Mouse (Mus musculus) small intestine, adult 2 months (tissue): ENCODE data around the gene Gm17359. TPM values are rescaled to one million over a fixed set of nuclear protein-coding genes. Genes with fewer than 3 reads are reported as not detected.

Experiments used
- H3K27ac ChIP-seq: fragments of 200-500 bp; 2 replicates; pipeline ENCODE4 v1.5.1; 2012; ENCODE audit warnings: low read depth, low read length, control low read depth, inconsistent platforms; ENCODE audit not compliant: insufficient read depth
- H3K27me3 ChIP-seq: fragments of 200-500 bp; 2 replicates; pipeline ENCODE4 v1.6.1; 2012; ENCODE audit warnings: mild to moderate bottlenecking, moderate library complexity, low read length, inconsistent platforms; ENCODE audit not compliant: control insufficient read depth, insufficient read depth
- H3K36me3 ChIP-seq: fragments of 200-500 bp; 2 replicates; pipeline ENCODE4 v1.6.1; 2012; ENCODE audit warnings: mild to moderate bottlenecking, low read length, control low read depth, inconsistent platforms; ENCODE audit not compliant: control insufficient read depth, insufficient read depth
- H3K4me1 ChIP-seq: fragments of 200-500 bp; 2 replicates; pipeline ENCODE4 v1.6.1; 2012; ENCODE audit warnings: low read length, inconsistent platforms, mixed read lengths; ENCODE audit not compliant: control insufficient read depth, insufficient read depth, insufficient read length
- H3K4me3 ChIP-seq: fragments of 200-500 bp; 2 replicates; pipeline ENCODE4 v1.5.1; 2012; ENCODE audit warnings: low read depth, mild to moderate bottlenecking, control low read depth, inconsistent platforms, low read length, moderate library complexity
- CTCF ChIP-seq: fragments of 200-500 bp; IDR thresholded peaks from 2 replicates; pipeline ENCODE4 v1.5.1; 2012; ENCODE audit warnings: low read depth, mild to moderate bottlenecking, control low read depth, inconsistent platforms, low read length, moderate library complexity, mixed read lengths; ENCODE audit not compliant: insufficient replicate concordance, insufficient read length; ENCODE audit errors: extremely low read depth
- POLR2A ChIP-seq: fragments of 200-500 bp; IDR thresholded peaks from 2 replicates; pipeline ENCODE4 v1.6.1; 2012; ENCODE audit warnings: low read depth, mild to moderate bottlenecking, control low read depth, inconsistent platforms, low read length, moderate library complexity
- WGBS: fragments of 180-500 bp; shearing (Covaris S2); methylation state at CpG from one replicate; pipeline ENCODE4 v1.1.7; 2018; 5-methylcytosine and 5-hydroxymethylcytosine counted together
- polyA plus RNA-seq: library from polyadenylated mRNA; depleted of rRNA; stranded (reverse); fragments of >200 nt; gene quantifications from 2 replicates; pipeline ENCODE4 v1.2.3, GENCODE M21; 2012

The Gm17359 gene
- polyA plus RNA-seq, 1 experiment = not detected

DNA sequence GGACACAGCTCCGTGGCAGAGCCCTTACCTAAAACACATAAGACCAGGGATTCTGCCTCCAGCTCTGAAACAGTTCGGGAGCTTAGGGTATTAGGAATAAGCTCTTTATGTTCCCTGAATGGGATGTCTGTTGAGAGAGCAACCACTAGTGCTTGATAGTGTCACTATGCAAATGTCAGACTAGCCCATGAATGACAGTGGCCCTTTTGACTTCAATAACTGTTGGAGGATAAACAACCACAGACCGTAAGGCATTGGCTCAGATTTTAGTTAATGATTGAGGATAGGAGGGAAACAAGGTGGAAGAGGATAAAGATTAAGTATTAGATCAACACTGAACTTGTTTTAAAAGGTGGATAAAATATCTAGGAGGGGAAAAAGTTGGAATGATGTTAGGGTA, 41.6 kb downstream of the Gm17359 start:
- H3K4me1 ChIP-seq = no peaks in the 10 kb centered on the region
- no peak for TF ChIP-seq POLR2A
- no peak for TF ChIP-seq CTCF
- H3K27ac ChIP-seq = no peak overlapping the region
- H3K27me3 ChIP-seq = no peaks in the 10 kb centered on the region
- 51% methylated on average over 3 of the region's 3 CpGs for WGBS
- no peaks in the 10 kb centered on the region for H3K36me3 ChIP-seq
- H3K4me3 ChIP-seq = no peak overlapping the region

DNA sequence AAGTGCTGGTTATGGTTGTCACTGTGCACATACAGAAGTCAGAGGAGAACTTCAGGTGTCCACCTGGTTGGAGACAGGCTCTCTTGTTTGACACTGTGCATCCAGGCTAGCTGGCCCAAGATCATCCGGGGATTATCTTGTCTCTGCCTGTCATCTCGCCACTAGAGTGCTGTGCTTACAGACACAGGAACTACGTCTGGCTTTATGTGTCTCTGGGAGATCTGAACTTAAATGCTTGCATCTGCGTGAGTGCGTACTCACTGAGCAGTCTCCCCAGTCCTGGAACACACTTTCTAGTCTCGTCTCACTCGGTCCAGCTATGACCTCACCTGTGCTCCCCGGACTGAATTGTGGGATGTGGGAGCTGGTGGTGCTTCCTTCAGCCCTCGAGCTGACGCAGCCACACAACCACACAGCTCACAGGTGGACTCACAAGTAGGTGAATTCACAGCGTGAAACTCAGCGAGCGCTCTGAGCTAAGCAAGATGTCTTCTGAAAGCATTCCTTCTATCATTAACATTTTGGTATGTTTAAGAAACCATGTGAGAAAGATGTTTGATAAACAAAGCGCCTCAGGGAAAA, 42.9 kb downstream of the Gm17359 start:
- TF ChIP-seq CTCF = no peak
- Histone ChIP-seq H3K27ac (no peak overlapping the region), H3K27me3 (no peaks in the 10 kb centered on the region), H3K4me1 (no peaks in the 10 kb centered on the region), H3K4me3 (no peak overlapping the region), H3K36me3 (no peaks in the 10 kb centered on the region)
- WGBS = 71% methylated on average over 14 of the region's 14 CpGs

DNA sequence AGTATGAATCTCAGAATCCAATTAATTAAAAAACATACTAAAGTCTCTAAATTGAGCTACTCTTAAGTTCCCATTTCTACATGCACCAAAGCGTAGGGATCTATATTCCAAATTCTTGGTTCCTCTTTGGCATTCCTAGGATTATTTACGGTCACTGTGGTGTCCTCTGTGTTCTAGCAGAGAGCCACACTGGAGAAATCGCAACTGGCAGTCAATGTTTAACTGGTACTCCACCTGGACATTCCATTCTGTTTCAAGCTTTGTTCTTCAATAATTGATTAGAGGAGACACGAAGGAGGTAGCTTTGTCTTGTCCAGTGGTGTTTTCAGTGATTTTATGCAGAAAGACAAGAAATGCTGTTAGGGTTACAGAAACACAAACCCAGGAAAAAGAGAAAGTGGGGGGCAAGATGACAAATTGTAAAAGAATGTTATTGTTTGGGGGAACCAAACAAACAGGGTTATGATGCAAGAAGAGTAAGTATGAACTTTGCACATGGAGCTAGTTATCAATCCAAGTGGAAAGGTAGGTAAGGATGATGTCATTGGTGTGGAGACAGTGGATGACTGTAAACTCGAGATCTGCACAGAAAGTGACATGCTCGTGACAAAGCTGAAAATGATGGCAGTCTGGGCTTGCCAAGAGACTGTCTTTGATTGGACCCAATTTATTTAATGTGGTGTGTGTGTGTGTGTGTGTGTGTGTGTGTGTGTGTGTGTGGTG, 43.6 kb downstream of the Gm17359 start:
- no peak overlapping the region for H3K27ac ChIP-seq
- no peaks in the 10 kb centered on the region for H3K27me3 ChIP-seq
- TF ChIP-seq CTCF = no peak
- TF ChIP-seq POLR2A = no peak
- no peaks in the 10 kb centered on the region for H3K36me3 ChIP-seq
- WGBS = 40% methylated on average over 6 of the region's 6 CpGs
- no peak overlapping the region for H3K4me3 ChIP-seq
- no peaks in the 10 kb centered on the region for H3K4me1 ChIP-seq

DNA sequence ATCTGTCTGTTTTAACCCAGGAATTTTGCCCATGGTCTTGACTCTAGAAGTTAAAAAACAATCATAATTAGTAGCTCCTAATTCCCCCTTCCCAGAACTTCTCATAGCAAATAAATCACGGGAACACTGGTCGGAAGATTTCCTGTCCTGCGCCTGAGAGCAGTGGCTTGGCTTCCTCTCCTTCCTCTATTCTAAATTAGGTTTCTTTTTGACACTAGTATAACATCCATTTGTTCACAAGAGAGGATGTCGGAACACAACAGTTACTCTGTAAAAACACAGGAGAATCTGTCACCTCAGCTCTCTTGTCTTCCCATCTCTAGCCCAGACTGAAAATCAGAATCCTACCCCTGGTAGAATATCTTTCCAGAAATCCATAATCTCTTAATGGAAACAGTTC, 44.9 kb downstream of the Gm17359 start:
- 64% methylated on average over 4 of the region's 4 CpGs for WGBS
- Histone ChIP-seq H3K4me3 (no peak overlapping the region), H3K27me3 (no peaks in the 10 kb centered on the region), H3K36me3 (no peaks in the 10 kb centered on the region), H3K4me1 (no peaks in the 10 kb centered on the region), H3K27ac (no peak overlapping the region)
- no peak for TF ChIP-seq POLR2A
- TF ChIP-seq CTCF = no peak

DNA sequence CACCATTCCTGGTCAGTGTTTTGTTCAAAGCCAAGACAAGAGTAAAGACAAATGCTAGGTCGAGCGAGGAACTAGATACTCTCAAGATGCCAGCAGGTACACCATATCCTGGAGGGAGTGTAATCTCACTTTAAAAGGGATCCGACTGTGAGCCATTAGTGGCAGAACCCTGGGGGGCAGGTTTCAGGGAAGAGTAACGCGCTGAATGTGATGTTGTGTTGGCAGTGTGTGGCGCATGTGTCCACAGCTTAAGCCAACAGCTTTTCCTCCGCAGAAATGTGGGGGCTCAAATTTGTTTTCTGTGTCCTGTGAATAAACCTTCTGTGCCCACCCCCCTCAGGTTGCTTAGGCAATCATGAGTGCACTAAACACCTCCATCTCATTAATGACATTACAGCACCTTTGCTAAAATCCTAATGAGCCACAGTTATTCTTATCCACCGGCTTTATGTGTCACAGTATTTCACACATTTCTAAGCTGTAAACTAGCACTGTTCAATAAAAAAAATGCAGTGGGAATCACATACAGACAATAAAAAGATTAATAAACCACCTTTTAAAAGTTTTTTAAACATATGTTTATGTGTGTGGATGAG, 49.1 kb downstream of the Gm17359 start:
- Histone ChIP-seq H3K27me3 (no peaks in the 10 kb centered on the region), H3K27ac (no peak overlapping the region), H3K36me3 (no peaks in the 10 kb centered on the region), H3K4me3 (no peak overlapping the region), H3K4me1 (no peaks in the 10 kb centered on the region)
- no peak for TF ChIP-seq POLR2A
- TF ChIP-seq CTCF = no peak
- 48% methylated on average over 8 of the region's 8 CpGs for WGBS

DNA sequence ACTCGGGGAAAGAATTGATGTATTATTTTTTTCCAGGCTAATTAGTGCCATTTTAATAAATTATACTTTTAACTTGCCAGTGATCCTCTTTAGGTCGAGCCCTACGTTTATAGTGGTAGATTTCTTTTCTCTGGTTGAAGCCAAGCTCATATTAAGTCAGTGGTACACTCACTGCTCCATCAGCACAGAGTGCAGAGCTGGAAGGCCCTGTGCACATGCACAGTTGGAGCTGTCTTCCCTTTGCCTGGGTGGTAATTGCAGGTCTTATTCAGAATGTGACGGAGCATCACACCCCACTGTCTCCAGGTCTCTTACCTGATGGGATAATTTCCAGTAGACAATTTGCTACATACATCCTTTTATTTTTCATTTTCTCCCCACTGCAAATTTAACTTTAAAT, 52.6 kb downstream of the Gm17359 start:
- Histone ChIP-seq H3K4me3 (no peak overlapping the region), H3K4me1 (no peaks in the 10 kb centered on the region), H3K36me3 (no peaks in the 10 kb centered on the region), H3K27ac (no peak overlapping the region), H3K27me3 (no peaks in the 10 kb centered on the region)
- no peak for TF ChIP-seq POLR2A
- no peak for TF ChIP-seq CTCF
- 69% methylated on average over 4 of the region's 4 CpGs for WGBS

DNA sequence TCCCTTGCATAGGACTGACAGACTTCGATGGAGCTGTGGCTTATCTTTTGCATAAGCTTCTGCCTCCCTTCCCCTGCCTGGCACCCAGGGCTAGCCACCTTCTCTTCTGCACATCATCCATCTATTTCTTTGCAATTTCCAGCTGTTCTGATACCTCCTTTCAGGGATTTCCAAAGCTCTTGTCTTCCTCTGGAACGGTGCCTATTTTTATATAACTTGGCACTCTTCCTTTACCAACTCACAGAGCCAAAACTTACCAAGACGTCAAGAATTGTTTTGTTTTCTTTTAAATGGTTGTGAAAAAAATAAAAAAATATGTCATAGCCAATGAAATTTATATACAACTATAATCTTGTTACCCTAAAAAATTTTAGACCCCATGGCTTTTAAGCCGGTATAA, 64.1 kb downstream of the Gm17359 start:
- Histone ChIP-seq H3K4me3 (no peak overlapping the region), H3K27me3 (no peaks in the 10 kb centered on the region), H3K27ac (no peak overlapping the region), H3K36me3 (no peaks in the 10 kb centered on the region), H3K4me1 (no peaks in the 10 kb centered on the region)
- WGBS = 51% methylated on average over 4 of the region's 4 CpGs
- TF ChIP-seq CTCF (no peak), POLR2A (no peak)
